12 mouse cellular contexts compared by ENCODE assay signal in the genomic region with DNA sequence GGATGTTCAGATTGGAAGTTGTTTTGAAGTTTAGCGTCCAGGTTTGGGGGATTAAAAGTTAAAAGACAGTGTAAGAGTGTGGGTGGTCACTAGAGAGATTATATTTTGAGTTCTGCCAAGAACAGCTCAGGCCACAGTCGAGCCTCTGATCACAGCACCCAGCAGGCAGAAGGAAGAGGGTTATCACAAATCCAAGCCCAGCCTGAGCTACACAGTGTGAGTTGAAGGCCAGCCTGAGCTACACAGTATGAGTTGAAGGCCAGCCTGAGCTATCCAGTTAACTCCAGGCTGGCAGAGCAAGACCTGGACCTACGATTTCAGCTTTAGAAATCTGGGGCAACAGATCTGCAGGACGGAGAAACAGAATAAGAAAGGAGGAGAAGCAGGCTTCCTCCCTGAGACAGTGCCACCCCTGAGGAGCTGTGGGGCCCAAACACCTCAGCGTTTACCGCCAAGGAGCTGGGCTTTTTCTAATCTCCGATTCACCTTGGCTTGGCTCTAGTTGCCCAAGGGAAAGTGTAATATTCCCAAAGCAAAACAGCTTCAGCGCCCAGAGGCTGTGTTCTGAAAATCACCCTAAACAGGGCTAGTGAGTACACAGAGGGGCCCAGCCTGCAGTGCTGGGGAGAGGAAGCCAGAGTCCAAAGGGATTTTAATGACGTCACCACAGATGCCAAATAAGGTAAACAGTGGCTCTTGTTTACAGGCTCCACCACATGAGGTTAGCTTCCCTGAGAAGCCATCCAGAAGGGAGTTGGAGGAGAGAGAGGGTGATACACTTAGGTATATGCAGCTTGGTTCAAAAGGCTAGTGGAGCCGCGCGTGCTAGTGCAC. TPM values are rescaled to one million over a fixed set of nuclear protein-coding genes. Genes with fewer than 3 reads are reported as not detected.
DNase-seq lines count a peak whose midpoint lies in the region; ATAC-seq and TF ChIP-seq lines count a peak whose summit lies in the region.
"Had no signal": no experiment of that assay in that cellular context is flagged by ENCODE, and none has a peak within 500 bp of the region (broad histone marks: within the 10 kb centered on the region; RNA-seq: fewer than 3 reads in every experiment).

No protein-coding gene starts in this region.

- WGBS in heart, embryonic 11.5 days (ENCODE audit: insufficient replicate concordance): 51% methylated on average over 12 of the region's 12 CpGs
- WGBS in neural tube, embryonic 11.5 days: 38% methylated on average over 12 of the region's 12 CpGs

- no peak overlapping the region for H3K4me2 ChIP-seq in heart, embryonic 11.5 days
- H3K4me2 ChIP-seq in neural tube, embryonic 11.5 days (ENCODE audit: low read depth): no peak overlapping the region; the same call in 1 of the 2 replicates

- intact Hi-C loops in gastrocnemius, adult 2 months (cut with DNase I): no loop called here

- no peak for DNase-seq in gastrocnemius, adult 2 months
- no peak for DNase-seq in gastrocnemius, adult 8-10 months (ENCODE audit: low spot score in 2 of 2)
- DNase-seq in kidney, postnatal 14 days: peak; percentile 50
- DNase-seq in neural tube, embryonic 11.5 days (ENCODE audit: low spot score): no peak
- DNase-seq in thymus, postnatal 4 days: no peak
- DNase-seq: adrenal gland, postnatal 25 days; spleen, adult 18-20 months had no signal

- H3K4me1 ChIP-seq in heart, embryonic 11.5 days (ENCODE audit: control insufficient read depth, insufficient read depth, low read length): peaks cover 11% of the 10 kb centered on the region; the same call in 1 of the 2 replicates
- peaks cover 37% of the 10 kb centered on the region for H3K4me1 ChIP-seq in neural tube, embryonic 11.5 days (ENCODE audit: control insufficient read depth, insufficient read depth, low read length)

- peak overlapping the region; percentile 75 for H3K27ac ChIP-seq in gastrocnemius, adult 2 months
- peak overlapping the region; percentile 35; the same call in 1 of the 2 replicates for H3K27ac ChIP-seq in heart, embryonic 11.5 days (ENCODE audit: low read depth, low read length)
- H3K27ac ChIP-seq in neural tube, embryonic 11.5 days (ENCODE audit: low read depth, low read length): peak overlapping the region; percentile 85

- H3K36me3 ChIP-seq in heart, embryonic 11.5 days (ENCODE audit: control insufficient read depth, insufficient read depth, low read length): no peaks in the 10 kb centered on the region
- no peaks in the 10 kb centered on the region for H3K36me3 ChIP-seq in neural tube, embryonic 11.5 days (ENCODE audit: control insufficient read depth, insufficient read depth, low read length)

- no peak for ATAC-seq in heart, embryonic 11.5 days (replicated peaks; ENCODE audit: insufficient number of reproducible peaks, low FRiP score, low TSS enrichment)
- ATAC-seq in neural tube, embryonic 11.5 days (ENCODE audit: insufficient read depth, low FRiP score, low TSS enrichment): no peak
- ATAC-seq in erythroblast, adult 5-6 weeks (replicated peaks; ENCODE audit: low FRiP score, poor library complexity, severe bottlenecking): no peak
- no peak for ATAC-seq in activated CD4-positive, CD25-positive, alpha-beta regulatory T cell, adult 4 months

- H3K27me3 ChIP-seq in heart, embryonic 11.5 days (ENCODE audit: control insufficient read depth, insufficient read depth, low read length): no peaks in the 10 kb centered on the region
- H3K27me3 ChIP-seq in neural tube, embryonic 11.5 days (ENCODE audit: control insufficient read depth, insufficient read depth, low read length): no peaks in the 10 kb centered on the region

- no peaks in the 10 kb centered on the region for H3K9me3 ChIP-seq in heart, embryonic 11.5 days (replicated peaks; ENCODE audit: control insufficient read depth, low read length)
- H3K9me3 ChIP-seq in neural tube, embryonic 11.5 days (ENCODE audit: control insufficient read depth, low read length): no peaks in the 10 kb centered on the region

- no peak for TF ChIP-seq CTCF in gastrocnemius, adult 2 months (IDR thresholded peaks at IDR 0.05)

- no peak overlapping the region for H3K4me3 ChIP-seq in gastrocnemius, adult 2 months
- H3K4me3 ChIP-seq in heart, embryonic 11.5 days (ENCODE audit: low read depth, low read length): no peak overlapping the region
- H3K4me3 ChIP-seq in neural tube, embryonic 11.5 days (ENCODE audit: low read depth, low read length): no peak overlapping the region

- H3K9ac ChIP-seq in heart, embryonic 11.5 days (ENCODE audit: low read depth, low read length): 0 out of 2 replicates have a peak overlapping the region, but pooled peaks have one; percentile 3
- peak overlapping the region; percentile 3 for H3K9ac ChIP-seq in neural tube, embryonic 11.5 days (ENCODE audit: low read length)

RNA-seq across cellular contexts. Expression of gene Mrps23, which starts 37.5 kb away (rescaled TPM):
- 100 to 1,000 TPM; 122 to 144 TPM for total RNA-seq in gastrocnemius, adult 2 months (2021)
- 100 to 1,000 TPM; 119 to 149 (median 140) TPM for total RNA-seq in gastrocnemius, adult 8-10 months (2022)
- 87.3 and 88.4 TPM in 2 replicates for polyA plus RNA-seq in heart, embryonic 11.5 days (2014; fragmentation: Nextera tagmentation; extraction: Ambion mirVana)
- polyA plus RNA-seq in neural tube, embryonic 11.5 days (2014; fragmentation: Nextera tagmentation; extraction: Ambion mirVana): 76.3 and 85.5 TPM in 2 replicates
- total RNA-seq in erythroblast, adult 5-6 weeks (2015; ENCODE audit: low replicate concordance): 16.9 and 19.2 TPM in 2 replicates
- 10.1 and 51.3 TPM in 2 replicates for total RNA-seq in erythroblast, adult 5-6 weeks (2017; ENCODE audit: low replicate concordance)
- polyA plus RNA-seq in activated CD4-positive, CD25-positive, alpha-beta regulatory T cell, adult 4 months (2017; shearing (Covaris generic)): 10 to 100 TPM; 96.8 to 98.7 TPM

RNA-seq across cellular contexts. Expression of gene Ccdc182, which starts 52.2 kb away (rescaled TPM):
- not detected for total RNA-seq in gastrocnemius, adult 2 months (2021)
- total RNA-seq in gastrocnemius, adult 8-10 months (2022): not detected
- not detected in 2 replicates for polyA plus RNA-seq in heart, embryonic 11.5 days (2014; fragmentation: Nextera tagmentation; extraction: Ambion mirVana)
- polyA plus RNA-seq in neural tube, embryonic 11.5 days (2014; fragmentation: Nextera tagmentation; extraction: Ambion mirVana): 17.9 and 18.4 TPM in 2 replicates
- not detected in 2 replicates for total RNA-seq in erythroblast, adult 5-6 weeks (2015; ENCODE audit: low replicate concordance)
- total RNA-seq in erythroblast, adult 5-6 weeks (2017; ENCODE audit: low replicate concordance): not detected in 2 replicates
- polyA plus RNA-seq in activated CD4-positive, CD25-positive, alpha-beta regulatory T cell, adult 4 months (2017; shearing (Covaris generic)): not detected
- total RNA-seq: adrenal gland, postnatal 25 days had no signal
- polyA plus RNA-seq: frontal cortex, adult 2 months; lung, embryonic 16.5 days had no signal

Comparison
In these comparisons a context has a peak if more than half of its experiments do, and no peak if none do; other contexts are left out.
1. H3K27ac ChIP-seq: peak in every context shown above with its lines; median percentile 85 in neural tube, embryonic 11.5 days; 75 in gastrocnemius, adult 2 months; 35 in heart, embryonic 11.5 days.